Mouse (Mus musculus): ENCODE results near the gene Xpo1.

DNA sequence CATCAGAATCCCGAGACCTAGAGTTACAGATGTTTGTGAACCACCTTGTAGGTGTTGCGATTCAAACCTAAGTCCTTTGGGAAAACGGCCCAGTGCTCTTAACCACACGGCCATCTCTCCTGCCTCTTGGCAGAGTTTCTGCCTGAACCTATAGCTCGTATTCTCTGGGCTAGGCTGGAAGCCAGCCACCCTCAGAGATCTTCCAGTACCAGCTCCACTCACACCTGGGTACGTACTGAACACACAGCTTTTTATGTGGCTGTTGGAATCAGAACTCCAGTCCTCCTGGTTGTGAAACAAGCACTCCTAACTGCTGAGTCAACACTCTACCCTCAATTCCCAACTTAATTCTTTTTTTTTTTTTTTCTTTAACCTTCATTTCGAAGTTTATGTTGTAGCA lies 46.1 kb upstream of the Xpo1 start:
- TF ChIP-seq CTCF (IDR thresholded peaks at IDR 0.05) (no peak), POLR2A (IDR thresholded peaks at IDR 0.05; ENCODE audit: insufficient read depth, low read depth, low read length) (no peak), EP300 (IDR thresholded peaks at IDR 0.05; ENCODE audit: insufficient read depth, low read depth, low read length) (no peak)

All from heart, adult 2 months (tissue).